9 mouse cellular contexts compared by ENCODE assay signal in genomic region chr13:72631373-72632021, GRCm38 (mm10). TPM values are rescaled to one million over a fixed set of nuclear protein-coding genes. Genes with fewer than 3 reads are reported as not detected.
DNase-seq lines count a peak whose midpoint lies in the region; ATAC-seq and TF ChIP-seq lines count a peak whose summit lies in the region.
"Had no signal": no experiment of that assay in that cellular context is flagged by ENCODE, and none has a peak within 500 bp of the region (broad histone marks: within the 10 kb centered on the region; RNA-seq: fewer than 3 reads in every experiment).

No protein-coding gene starts in this region.

- peaks cover 97% of the 10 kb centered on the region for H3K27me3 ChIP-seq in liver, embryonic 11.5 days (replicated peaks; ENCODE audit: control insufficient read depth, insufficient read depth, low read length)
- H3K27me3 ChIP-seq in embryonic facial prominence, embryonic 13.5 days = peaks cover 97% of the 10 kb centered on the region
- H3K27me3 ChIP-seq in intestine, embryonic 14.5 days (replicated peaks; ENCODE audit: control insufficient read depth, insufficient read depth, low read length) = peaks cover 96% of the 10 kb centered on the region
- peaks cover 69% of the 10 kb centered on the region for H3K27me3 ChIP-seq in neural tube, embryonic 12.5 days (replicated peaks)

- no peak for ATAC-seq in liver, embryonic 11.5 days (replicated peaks; ENCODE audit: low FRiP score)
- no peak for ATAC-seq in embryonic facial prominence, embryonic 13.5 days (ENCODE audit: insufficient number of reproducible peaks, insufficient read depth, low FRiP score, low TSS enrichment, low read depth)
- no peak for ATAC-seq in intestine, embryonic 14.5 days (replicated peaks; ENCODE audit: low FRiP score, low TSS enrichment, low read depth)
- ATAC-seq in neural tube, embryonic 12.5 days (ENCODE audit: low FRiP score, low read depth) = no peak

- intact Hi-C loops in left cerebral cortex, adult 2 months (cut with DNase I) = no loop called here

- H3K4me2 ChIP-seq in liver, embryonic 11.5 days = peak overlapping the region; percentile 20; the same call in 1 of the 2 replicates
- H3K4me2 ChIP-seq in embryonic facial prominence, embryonic 13.5 days = peak overlapping the region; percentile 56
- H3K4me2 ChIP-seq in intestine, embryonic 14.5 days (ENCODE audit: low read length) = peak overlapping the region; percentile 25; the same call in 1 of the 2 replicates
- peak overlapping the region; percentile 84 for H3K4me2 ChIP-seq in neural tube, embryonic 12.5 days (replicated peaks)
- H3K4me2 ChIP-seq: liver, embryonic 15.5 days had no signal

- no peaks in the 10 kb centered on the region for H3K9me3 ChIP-seq in liver, embryonic 11.5 days (ENCODE audit: control insufficient read depth, low read length)
- H3K9me3 ChIP-seq in embryonic facial prominence, embryonic 13.5 days = no peaks in the 10 kb centered on the region
- H3K9me3 ChIP-seq in intestine, embryonic 14.5 days (ENCODE audit: control insufficient read depth, low read length) = no peaks in the 10 kb centered on the region
- H3K9me3 ChIP-seq in neural tube, embryonic 12.5 days = no peaks in the 10 kb centered on the region
- H3K9me3 ChIP-seq: liver, embryonic 15.5 days had no signal

- no peak overlapping the region for H3K27ac ChIP-seq in liver, embryonic 11.5 days (ENCODE audit: low read depth, low read length)
- H3K27ac ChIP-seq in embryonic facial prominence, embryonic 13.5 days = no peak overlapping the region
- no peak overlapping the region for H3K27ac ChIP-seq in intestine, embryonic 14.5 days (ENCODE audit: low read depth)
- H3K27ac ChIP-seq in neural tube, embryonic 12.5 days = no peak overlapping the region
- no peak overlapping the region for H3K27ac ChIP-seq in left cerebral cortex, adult 2 months
- H3K27ac ChIP-seq: liver, embryonic 15.5 days had no signal

- no peak for TF ChIP-seq CTCF in left cerebral cortex, adult 2 months (IDR thresholded peaks at IDR 0.05)

- 0 out of 2 replicates have a peak, but pooled peaks cover 5% of the 10 kb centered on the region for H3K4me1 ChIP-seq in liver, embryonic 11.5 days (replicated peaks; ENCODE audit: control insufficient read depth, insufficient read depth, low read length)
- peaks cover 30% of the 10 kb centered on the region for H3K4me1 ChIP-seq in embryonic facial prominence, embryonic 13.5 days
- 0 out of 2 replicates have a peak, but pooled peaks cover 4% of the 10 kb centered on the region for H3K4me1 ChIP-seq in intestine, embryonic 14.5 days (replicated peaks; ENCODE audit: control insufficient read depth, insufficient read depth, low read length)
- peaks cover 63% of the 10 kb centered on the region for H3K4me1 ChIP-seq in neural tube, embryonic 12.5 days

- 0 out of 2 replicates have a peak overlapping the region, but pooled peaks have one; percentile 2 for H3K4me3 ChIP-seq in liver, embryonic 11.5 days (ENCODE audit: low read depth, low read length)
- peak overlapping the region; percentile 59 for H3K4me3 ChIP-seq in embryonic facial prominence, embryonic 13.5 days
- no peak overlapping the region for H3K4me3 ChIP-seq in intestine, embryonic 14.5 days (ENCODE audit: low read depth, low read length)
- peak overlapping the region; percentile 74 for H3K4me3 ChIP-seq in neural tube, embryonic 12.5 days
- no peak overlapping the region for H3K4me3 ChIP-seq in left cerebral cortex, adult 2 months
- H3K4me3 ChIP-seq: liver, embryonic 15.5 days had no signal

- no peak overlapping the region for H3K9ac ChIP-seq in liver, embryonic 11.5 days (ENCODE audit: low read depth, low read length)
- H3K9ac ChIP-seq in embryonic facial prominence, embryonic 13.5 days = peak overlapping the region; percentile 44
- no peak overlapping the region for H3K9ac ChIP-seq in intestine, embryonic 14.5 days (ENCODE audit: low read length)
- peak overlapping the region; percentile 81 for H3K9ac ChIP-seq in neural tube, embryonic 12.5 days
- H3K9ac ChIP-seq: liver, embryonic 15.5 days had no signal

- no peaks in the 10 kb centered on the region for H3K36me3 ChIP-seq in liver, embryonic 11.5 days (ENCODE audit: control insufficient read depth, insufficient read depth, low read length)
- H3K36me3 ChIP-seq in embryonic facial prominence, embryonic 13.5 days = no peaks in the 10 kb centered on the region
- no peaks in the 10 kb centered on the region for H3K36me3 ChIP-seq in intestine, embryonic 14.5 days (ENCODE audit: control insufficient read depth, insufficient read depth, low read length)
- peaks cover 2% of the 10 kb centered on the region; the same call in 1 of the 2 replicates for H3K36me3 ChIP-seq in neural tube, embryonic 12.5 days
- H3K36me3 ChIP-seq: liver, embryonic 15.5 days had no signal

- WGBS in liver, embryonic 11.5 days = 2% methylated on average over 57 of the region's 62 CpGs
- WGBS in embryonic facial prominence, embryonic 13.5 days = 2% methylated on average over 56 of the region's 62 CpGs
- 4% methylated on average over 58 of the region's 62 CpGs for WGBS in intestine, embryonic 14.5 days
- 1% methylated on average over 62 of the region's 62 CpGs for WGBS in neural tube, embryonic 12.5 days

- DNase-seq in liver, embryonic 11.5 days (ENCODE audit: low spot score) = no peak
- no peak for DNase-seq in liver
- peak; percentile 71 for DNase-seq in intestine, embryonic 14.5 days (ENCODE audit: low spot score)
- DNase-seq in left cerebral cortex, adult 8-10 months (ENCODE audit: low spot score in 2 of 2) = no peak
- DNase-seq in left cerebral cortex, adult 2 months (ENCODE audit: extremely low spot score in 1 of 2, low spot score in 2 of 2) = no peak
- no peak for DNase-seq in layer of hippocampus, postnatal 25 days (ENCODE audit: extremely low spot score in 1 of 2, low spot score in 1 of 2)

RNA-seq across cellular contexts. Expression of gene Irx2, which starts 2.9 kb away (rescaled TPM):
- polyA plus RNA-seq in liver, embryonic 11.5 days (2014; fragmentation: Nextera tagmentation; extraction: Ambion mirVana) = 0.53 and 1.0 TPM in 2 replicates
- 16.7 and 22.1 TPM in 2 replicates for polyA plus RNA-seq in embryonic facial prominence, embryonic 13.5 days (2015; fragmentation: Nextera tagmentation; extraction: Ambion mirVana)
- polyA plus RNA-seq in intestine, embryonic 14.5 days (2014; fragmentation: Nextera tagmentation; extraction: Ambion mirVana) = 0.22 and 0.74 TPM in 2 replicates
- 30.4 and 32.2 TPM in 2 replicates for polyA plus RNA-seq in neural tube, embryonic 12.5 days (2016; fragmentation: Nextera tagmentation; extraction: Ambion mirVana)
- total RNA-seq in left cerebral cortex, adult 8-10 months (2022) = 1 to 10 TPM in 1 of 4 experiments, under 1 TPM in 1, not detected in 2; 0.50 to 1.3 TPM
- not detected for total RNA-seq in left cerebral cortex, adult 2 months (2021)
- not detected for total RNA-seq in layer of hippocampus, postnatal 25 days (2021)
- polyA plus RNA-seq: liver, embryonic 15.5 days had no signal

Comparison
In these comparisons a context has a peak if more than half of its experiments do, and no peak if none do; other contexts are left out.
1. H3K4me2 ChIP-seq: peak in every context shown above with its lines; median percentile 84 in neural tube, embryonic 12.5 days; 56 in embryonic facial prominence, embryonic 13.5 days; 25 in intestine, embryonic 14.5 days; 20 in liver, embryonic 11.5 days.
2. H3K4me3 ChIP-seq: peak in liver, embryonic 11.5 days (single experiment), embryonic facial prominence, embryonic 13.5 days (single experiment) and neural tube, embryonic 12.5 days (single experiment); none in intestine, embryonic 14.5 days (single experiment) and left cerebral cortex, adult 2 months (single experiment).
3. H3K9ac ChIP-seq: peak in embryonic facial prominence, embryonic 13.5 days (single experiment) and neural tube, embryonic 12.5 days (single experiment); none in liver, embryonic 11.5 days (single experiment) and intestine, embryonic 14.5 days (single experiment).